Mouse (Mus musculus) midbrain, embryonic 11.5 days (tissue): ENCODE measurements around the gene Rpl24. TPM values are rescaled to one million over a fixed set of nuclear protein-coding genes. Genes with fewer than 3 reads are reported as not detected.

Source experiments
- ATAC-seq: fragments of 200-750 bp; cut with Nextera tagmentation; 2 replicates; pipeline ENCODE4 v1.8.0; 2017; ENCODE audit warnings: moderate TSS enrichment, moderate library complexity; ENCODE audit not compliant: low FRiP score
- DNase-seq: peaks from one replicate; pipeline ENCODE4 v3.0.0; 2015; ENCODE audit warnings: low spot score; ENCODE audit errors: missing footprints
- H3K27ac ChIP-seq: fragments of 300-500 bp; sonication (generic); 2 replicates; pipeline ENCODE4 v1.5.1; 2014; ENCODE audit warnings: low read depth, low read length
- H3K27me3 ChIP-seq: fragments of 300-500 bp; sonication (generic); 2 replicates; pipeline ENCODE4 v1.6.1; 2014; ENCODE audit warnings: mild to moderate bottlenecking, low read length, moderate library complexity, mixed read lengths; ENCODE audit not compliant: control insufficient read depth, insufficient read depth
- H3K36me3 ChIP-seq: fragments of 300-500 bp; sonication (generic); 2 replicates; pipeline ENCODE4 v1.6.1; 2014; ENCODE audit warnings: mild to moderate bottlenecking, low read length, moderate library complexity, mixed read lengths; ENCODE audit not compliant: control insufficient read depth, insufficient read depth
- H3K4me1 ChIP-seq: fragments of 300-500 bp; sonication (generic); 2 replicates; pipeline ENCODE4 v1.6.1; 2014; ENCODE audit warnings: low read length; ENCODE audit not compliant: control insufficient read depth, insufficient read depth
- H3K4me2 ChIP-seq: fragments of 300-500 bp; sonication (generic); 2 replicates; pipeline ENCODE4 v1.6.1; 2014; ENCODE audit warnings: mild to moderate bottlenecking, moderate library complexity
- H3K4me3 ChIP-seq: fragments of 300-500 bp; sonication (generic); 2 replicates; pipeline ENCODE4 v1.5.1; 2014; ENCODE audit warnings: low read depth, low read length
- H3K9ac ChIP-seq: fragments of 300-500 bp; sonication (generic); 2 replicates; pipeline ENCODE4 v1.6.1; 2014; ENCODE audit warnings: low read length
- H3K9me3 ChIP-seq: fragments of 300-500 bp; sonication (generic); 2 replicates; pipeline ENCODE4 v1.6.1; 2016; ENCODE audit warnings: low read length; ENCODE audit not compliant: control insufficient read depth
- WGBS: fragments of 180-500 bp; shearing (Covaris S2); extraction: QIAGEN DNeasy Blood & Tissue Kit; methylation state at CpG from one replicate; pipeline ENCODE4 v1.1.7; 2014; 5-methylcytosine and 5-hydroxymethylcytosine counted together
- polyA plus RNA-seq: library from polyadenylated mRNA; unstranded; fragments of >200 nt; fragmentation: Nextera tagmentation; extraction: Ambion mirVana; gene quantifications from 2 replicates; pipeline ENCODE4 v1.2.1, GENCODE M21; 2014

Rpl24 gene
- polyA plus RNA-seq, 1 experiment from 2014 or later: 842 TPM

- peaks cover under 1% of the 10 kb centered on the region; the same call in 1 of the 2 replicates for H3K36me3 ChIP-seq
- H3K27ac ChIP-seq: no peak overlapping the region
- H3K9ac ChIP-seq: no peak overlapping the region
- 59% methylated on average over 4 of the region's 4 CpGs for WGBS
- DNase-seq: peak; percentile 86
- no peaks in the 10 kb centered on the region for H3K9me3 ChIP-seq
- no peak for ATAC-seq
- H3K27me3 ChIP-seq: no peaks in the 10 kb centered on the region
- H3K4me1 ChIP-seq: peaks cover 6% of the 10 kb centered on the region
- H3K4me2 ChIP-seq: no peak overlapping the region
- no peak overlapping the region for H3K4me3 ChIP-seq
These were observed 1.7 kb upstream of the Rpl24 start for GRCm38 (mm10) chr16:55964126-55964949.

GRCm38 (mm10) chr16:55967221-55967620 is 1.1 kb downstream of the Rpl24 start:
- ATAC-seq (no peak), DNase-seq (peak; percentile 83)
- WGBS: 51% methylated on average over 1 of the region's 1 CpGs
- Histone ChIP-seq H3K9me3 (no peaks in the 10 kb centered on the region), H3K4me2 (peak overlapping the region; percentile 95), H3K36me3 (peaks cover 16% of the 10 kb centered on the region), H3K4me3 (peak overlapping the region; percentile 91), H3K9ac (peak overlapping the region; percentile 97), H3K4me1 (peaks cover 6% of the 10 kb centered on the region), H3K27me3 (no peaks in the 10 kb centered on the region), H3K27ac (no peak overlapping the region)

DNA sequence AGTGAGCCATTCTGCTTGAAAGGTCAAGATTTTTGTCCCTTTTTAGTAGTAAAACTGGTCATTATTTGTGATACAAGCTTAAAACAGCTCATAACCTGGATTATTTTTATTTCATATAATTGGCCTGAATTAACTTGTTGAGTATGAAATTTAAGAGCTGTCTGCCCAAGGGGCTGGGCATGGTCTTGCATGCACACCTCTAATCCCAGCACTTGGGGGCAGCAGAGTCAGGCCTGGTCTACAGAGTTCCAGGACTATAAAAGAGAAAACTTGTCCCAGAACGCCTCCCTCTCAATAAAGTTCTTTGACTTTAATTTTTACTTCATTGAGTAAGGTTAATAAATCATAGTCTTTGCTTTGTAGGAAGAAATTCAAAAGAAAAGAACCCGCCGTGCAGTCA is 3.1 kb downstream of the Rpl24 start:
- H3K36me3 ChIP-seq: peaks cover 16% of the 10 kb centered on the region
- WGBS: 90% methylated on average over 3 of the region's 3 CpGs
- peaks cover 12% of the 10 kb centered on the region for H3K4me1 ChIP-seq
- no peak overlapping the region for H3K27ac ChIP-seq
- H3K27me3 ChIP-seq: no peaks in the 10 kb centered on the region
- no peak overlapping the region for H3K9ac ChIP-seq
- DNase-seq (no peak), ATAC-seq (no peak)
- no peak overlapping the region for H3K4me3 ChIP-seq
- H3K9me3 ChIP-seq: no peaks in the 10 kb centered on the region
- no peak overlapping the region for H3K4me2 ChIP-seq

DNA sequence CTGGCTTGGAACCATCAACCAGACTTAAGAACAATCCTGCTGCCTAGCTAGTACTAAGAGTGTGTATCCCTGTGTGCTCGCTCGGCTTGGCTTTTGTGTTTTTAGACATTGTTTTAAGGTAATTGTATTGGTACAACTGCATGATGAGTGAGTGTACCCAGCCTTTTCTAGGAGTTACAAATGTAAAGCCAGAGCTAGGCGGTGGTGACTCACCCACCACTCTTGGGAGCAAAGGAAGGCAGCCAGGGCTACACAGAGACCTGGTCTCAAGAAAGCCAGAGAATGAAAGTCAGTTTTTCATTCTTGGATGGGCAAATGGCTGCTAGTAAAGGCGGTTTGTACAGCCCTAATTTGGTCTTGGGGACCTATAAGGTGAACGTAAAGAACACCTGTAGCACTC is 4.3 kb downstream of the Rpl24 start:
- Histone ChIP-seq H3K9me3 (no peaks in the 10 kb centered on the region), H3K27ac (no peak overlapping the region), H3K27me3 (no peaks in the 10 kb centered on the region), H3K4me3 (no peak overlapping the region), H3K36me3 (peaks cover 16% of the 10 kb centered on the region), H3K4me2 (no peak overlapping the region), H3K9ac (no peak overlapping the region), H3K4me1 (peaks cover 19% of the 10 kb centered on the region)
- no peak for DNase-seq
- no peak for ATAC-seq
- WGBS: 92% methylated on average over 5 of the region's 5 CpGs

- Histone ChIP-seq H3K4me3 (no peak overlapping the region), H3K27me3 (no peaks in the 10 kb centered on the region), H3K36me3 (peaks cover 16% of the 10 kb centered on the region), H3K9me3 (no peaks in the 10 kb centered on the region), H3K4me1 (peaks cover 21% of the 10 kb centered on the region), H3K4me2 (no peak overlapping the region), H3K27ac (no peak overlapping the region), H3K9ac (no peak overlapping the region)
- DNase-seq (peak; percentile 75), ATAC-seq (no peak)
- 84% methylated on average over 6 of the region's 6 CpGs for WGBS
These were observed 5.9 kb downstream of the Rpl24 start for GRCm38 (mm10) chr16:55971735-55972615.

DNA sequence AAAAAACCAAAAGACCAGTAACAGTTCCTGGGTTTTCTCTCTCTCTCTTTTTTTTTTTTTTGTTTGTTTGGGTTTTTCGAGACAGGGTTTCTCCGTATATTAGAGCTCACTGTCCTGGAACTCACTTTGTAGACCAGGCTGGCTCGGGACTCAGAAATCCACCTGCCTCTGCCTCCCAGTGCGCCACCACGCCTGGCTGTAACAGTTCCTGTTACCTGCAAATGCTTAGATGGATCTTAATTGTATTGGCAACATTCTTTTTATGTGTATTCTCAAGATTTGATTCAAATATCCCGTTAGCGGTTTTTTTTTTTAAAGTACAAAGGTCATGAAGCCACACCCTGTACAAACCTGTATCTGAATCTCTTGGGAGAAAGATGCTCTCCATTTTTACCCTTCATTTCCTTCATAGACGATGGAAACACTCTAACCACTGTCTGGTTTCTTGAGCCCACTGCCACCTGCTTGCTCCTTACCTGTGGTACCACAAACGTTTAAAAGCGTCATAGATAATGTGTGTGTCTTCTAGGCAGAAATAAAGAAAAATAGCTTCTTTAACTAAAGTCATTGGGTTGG is 6.6 kb downstream of the Rpl24 start:
- WGBS: 64% methylated on average over 10 of the region's 10 CpGs
- Histone ChIP-seq H3K9ac (peak overlapping the region; percentile 30; the same call in 1 of the 2 replicates), H3K4me2 (peak overlapping the region; percentile 46), H3K36me3 (peaks cover 16% of the 10 kb centered on the region), H3K4me1 (peaks cover 15% of the 10 kb centered on the region), H3K9me3 (no peaks in the 10 kb centered on the region), H3K27me3 (no peaks in the 10 kb centered on the region), H3K4me3 (peak overlapping the region; percentile 87), H3K27ac (no peak overlapping the region; the same call in 1 of the 2 replicates)
- no peak for ATAC-seq
- DNase-seq: peak; percentile 82

- peaks cover 16% of the 10 kb centered on the region for H3K36me3 ChIP-seq
- peak within 1 kb of the TSS; percentile 75 for H3K4me2 ChIP-seq
- no peaks in the 10 kb centered on the region for H3K9me3 ChIP-seq
- peak; percentile 98 for ATAC-seq
- H3K27ac ChIP-seq: peak within 1 kb of the TSS; percentile 51
- peaks cover 15% of the 10 kb centered on the region for H3K4me1 ChIP-seq
- peak within 1 kb of the TSS; percentile 87 for H3K4me3 ChIP-seq
- H3K27me3 ChIP-seq: no peaks in the 10 kb centered on the region
- peak within 1 kb of the TSS; percentile 84 for H3K9ac ChIP-seq
- under 1% methylated on average over 77 of the region's 86 CpGs for WGBS
- DNase-seq: peak; percentile 100
These were observed 7.6 kb downstream of the Rpl24 start, which contains the start of gene Zbtb11 for GRCm38 (mm10) chr16:55973431-55974255. Gene Zbtb11, plus strand, starts transcription at chr16:55973883.

- under 1% methylated on average over 43 of the region's 55 CpGs for WGBS
- Histone ChIP-seq H3K27ac (peak overlapping the region; percentile 51), H3K4me3 (peak overlapping the region; percentile 87), H3K27me3 (no peaks in the 10 kb centered on the region), H3K9ac (peak overlapping the region; percentile 84), H3K4me2 (peak overlapping the region; percentile 75), H3K9me3 (no peaks in the 10 kb centered on the region), H3K4me1 (peaks cover 15% of the 10 kb centered on the region), H3K36me3 (peaks cover 15% of the 10 kb centered on the region)
- peak; percentile 87 for ATAC-seq
- DNase-seq: peak; percentile 97
These were observed 8.3 kb downstream of the Rpl24 start for GRCm38 (mm10) chr16:55974256-55974902.
